Mouse (Mus musculus) ES-E14 (cell line): Measurements from ENCODE around the gene Hmgcs2. TPM values are rescaled to one million over a fixed set of nuclear protein-coding genes. Genes with fewer than 3 reads are reported as not detected.

Experiments used
- DNase-seq: peaks from one replicate; pipeline ENCODE4 v3.0.0-alpha.2; 2013; ENCODE audit warnings: low read depth, low spot score
- H3K27ac ChIP-seq: 2 replicates; pipeline ENCODE4 v1.5.1; 2012; ENCODE audit warnings: low read depth, mild to moderate bottlenecking, low read length, moderate library complexity, mixed read lengths; ENCODE audit not compliant: poor library complexity, insufficient read depth, severe bottlenecking
- H3K36me3 ChIP-seq: 2 replicates; pipeline ENCODE4 v1.6.1; 2012; ENCODE audit warnings: mild to moderate bottlenecking, low read length, moderate library complexity, mixed read lengths; ENCODE audit not compliant: control insufficient read depth, poor library complexity, insufficient read depth, severe bottlenecking
- H3K4me1 ChIP-seq, 2 experiments: fragments of 150-350 bp in 1 of 2; sonication (generic) in 1 of 2; 2 replicates each; pipeline ENCODE4 v1.6.1; 2012; ENCODE audit warnings: low read length in 2 of 2, mild to moderate bottlenecking in 1 of 2, mixed read lengths in 1 of 2; ENCODE audit not compliant: control insufficient read depth in 2 of 2, insufficient read depth in 2 of 2, poor library complexity in 1 of 2
- H3K4me3 ChIP-seq, 2 experiments: fragments of 150-350 bp in 1 of 2; sonication (generic) in 1 of 2; 2 replicates each; pipeline ENCODE4 v1.5.1; 2012; ENCODE audit warnings: low read length in 2 of 2, low read depth in 1 of 2, mild to moderate bottlenecking in 1 of 2, mixed read lengths in 1 of 2; ENCODE audit not compliant: insufficient read depth in 1 of 2, poor library complexity in 1 of 2, severe bottlenecking in 1 of 2
- H3K9ac ChIP-seq: 2 replicates; pipeline ENCODE4 v1.6.1; 2012; ENCODE audit warnings: low read depth, mild to moderate bottlenecking, low read length, mixed read lengths; ENCODE audit not compliant: poor library complexity, insufficient read depth, severe bottlenecking
- H3K9me3 ChIP-seq: fragments of 150-350 bp; sonication (generic); 2 replicates; pipeline ENCODE4 v1.6.1; 2012; ENCODE audit warnings: low read depth, mild to moderate bottlenecking, low read length; ENCODE audit not compliant: control insufficient read depth, insufficient read depth
- CHD2 ChIP-seq: IDR thresholded peaks from 2 replicates; pipeline ENCODE4 v1.6.1; 2014; ENCODE audit warnings: mild to moderate bottlenecking, low read depth, low read length, inconsistent platforms
- HCFC1 ChIP-seq: IDR thresholded peaks from 2 replicates; pipeline ENCODE4 v1.6.1; 2012; ENCODE audit warnings: low read length, inconsistent platforms, borderline replicate concordance; ENCODE audit not compliant: insufficient read depth
- MAFK ChIP-seq: IDR thresholded peaks from 2 replicates; pipeline ENCODE4 v1.6.1; 2014; ENCODE audit warnings: mild to moderate bottlenecking, low read depth, low read length, inconsistent platforms; ENCODE audit not compliant: insufficient read depth
- ZC3H11A ChIP-seq: IDR thresholded peaks from 2 replicates; pipeline ENCODE4 v1.6.1; 2012; ENCODE audit warnings: low read depth, mild to moderate bottlenecking, inconsistent platforms, low read length, borderline replicate concordance
- ZNF384 ChIP-seq: IDR thresholded peaks from 2 replicates; pipeline ENCODE4 v1.6.1; 2012; ENCODE audit warnings: low read depth, low read length, inconsistent platforms
- in situ Hi-C, 2 experiments: fragments of 600-800 bp; cut with MboI; formaldehyde crosslinking; loops; one replicate each; pipeline ENCODE4 v1.15.1; 2025; ENCODE audit warnings: low sequenced_read_pairs in 2 of 2, inconsistent platforms in 1 of 2; ENCODE audit not compliant: unreplicated experiment in 2 of 2
- total RNA-seq: library from RNA; depleted of rRNA; stranded (reverse); fragments of 300-350 nt; gene quantifications from 2 replicates; pipeline ENCODE4 v1.2.3, GENCODE M21; 2012

Gene Hmgcs2
- total RNA-seq, 1 experiment = not detected

GRCm38 (mm10) chr3:98273623-98274398 is 6.4 kb upstream of the Hmgcs2 start:
- H3K36me3 ChIP-seq = no peaks in the 10 kb centered on the region
- no peak overlapping the region for H3K9ac ChIP-seq
- DNase-seq = no peak
- H3K4me3 ChIP-seq = peak overlapping the region in 1 of 2 experiments; percentile 16; a peak in 1 of 4 replicates
- peaks cover 0 to 5% of the 10 kb centered on the region in 2 experiments; a peak in 1 of 4 replicates for H3K4me1 ChIP-seq
- in situ Hi-C loops = no loop called here
- no peak overlapping the region for H3K27ac ChIP-seq
- TF ChIP-seq ZNF384 = no peak
- no peak for TF ChIP-seq MAFK
- TF ChIP-seq CHD2 = no peak
- TF ChIP-seq HCFC1 = no peak
- no peak for TF ChIP-seq ZC3H11A
- H3K9me3 ChIP-seq = no peaks in the 10 kb centered on the region

- Histone ChIP-seq H3K27ac (no peak overlapping the region), H3K9ac (no peak overlapping the region), H3K4me1 (no peaks in the 10 kb centered on the region), H3K36me3 (no peaks in the 10 kb centered on the region), H3K4me3 (no peak overlapping the region), H3K9me3 (no peaks in the 10 kb centered on the region)
- TF ChIP-seq HCFC1 = no peak
- no peak for TF ChIP-seq ZC3H11A
- no peak for TF ChIP-seq CHD2
- TF ChIP-seq MAFK = no peak
- TF ChIP-seq ZNF384 = no peak
- DNase-seq = no peak
- in situ Hi-C loops = no loop called here
Measured at GRCm38 (mm10) chr3:98279682-98280081, 553 bp upstream of the Hmgcs2 start.

- in situ Hi-C loops = no loop called here
- DNase-seq = peak; percentile 39
- no peaks in the 10 kb centered on the region for H3K4me1 ChIP-seq
- no peak overlapping the region for H3K27ac ChIP-seq
- no peak overlapping the region for H3K9ac ChIP-seq
- no peaks in the 10 kb centered on the region for H3K9me3 ChIP-seq
- no peaks in the 10 kb centered on the region for H3K36me3 ChIP-seq
- H3K4me3 ChIP-seq = no peak overlapping the region
- TF ChIP-seq MAFK (no peak), HCFC1 (no peak), ZNF384 (no peak)
Measured at GRCm38 (mm10) chr3:98280933-98281678, 871 bp downstream of the Hmgcs2 start.

GRCm38 (mm10) chr3:98282422-98282821 is 2.2 kb downstream of the Hmgcs2 start:
- Histone ChIP-seq H3K36me3 (no peaks in the 10 kb centered on the region), H3K4me3 (no peak overlapping the region), H3K27ac (no peak overlapping the region), H3K9ac (no peak overlapping the region), H3K4me1 (no peaks in the 10 kb centered on the region), H3K9me3 (no peaks in the 10 kb centered on the region)
- no peak for DNase-seq
- in situ Hi-C loops = no loop called here
- TF ChIP-seq MAFK = no peak
